In genomic region chrX:144645394-144645793, GRCm38 (mm10) we compare ENCODE assay signal across 11 mouse cellular contexts. TPM values are rescaled to one million over a fixed set of nuclear protein-coding genes. Genes with fewer than 3 reads are reported as not detected.
DNase-seq lines count a peak whose midpoint lies in the region; ATAC-seq and TF ChIP-seq lines count a peak whose summit lies in the region.
"Had no signal": no experiment of that assay in that cellular context is flagged by ENCODE, and none has a peak within 500 bp of the region (broad histone marks: within the 10 kb centered on the region; RNA-seq: fewer than 3 reads in every experiment).

No protein-coding gene starts in this region.

- H3K36me3 ChIP-seq in forebrain, postnatal 0 days (ENCODE audit: insufficient read depth): no peaks in the 10 kb centered on the region
- no peaks in the 10 kb centered on the region for H3K36me3 ChIP-seq in forebrain, embryonic 12.5 days (replicated peaks)
- H3K36me3 ChIP-seq in lung, embryonic 14.5 days (ENCODE audit: insufficient read depth): no peaks in the 10 kb centered on the region
- H3K36me3 ChIP-seq: limb, embryonic 15.5 days had no signal

- no peak for ATAC-seq in forebrain, postnatal 0 days
- ATAC-seq in forebrain, embryonic 12.5 days (ENCODE audit: low FRiP score): no peak
- no peak for ATAC-seq in lung, embryonic 14.5 days (ENCODE audit: insufficient read depth)

- TF ChIP-seq CTCF in forebrain, postnatal 0 days (IDR thresholded peaks at IDR 0.05; ENCODE audit: low read depth): 0 out of 2 replicates have a peak, but pooled peaks have one; percentile 2
- peak; percentile 37 for TF ChIP-seq CTCF in lung, embryonic 14.5 days (IDR thresholded peaks at IDR 0.05; ENCODE audit: low read depth)
- no peak for TF ChIP-seq CTCF in lung, adult 2 months (IDR thresholded peaks at IDR 0.05; ENCODE audit: insufficient read depth, low read length)

- DNase-seq in forebrain, postnatal 0 days: no peak
- peak; percentile 23 for DNase-seq in lung, embryonic 14.5 days
- DNase-seq in lung, adult 2 months: no peak
- DNase-seq in ES-CJ7 (ENCODE audit: low read depth, low spot score): peak; percentile 22
- DNase-seq in induced T-regulatory cell, adult 2 months (ENCODE audit: low read depth): peak; percentile 13
- DNase-seq in layer of hippocampus, adult 11-12 months (ENCODE audit: low spot score): no peak
- no peak for DNase-seq in urinary bladder, postnatal 36 days (ENCODE audit: low spot score in 2 of 2)
- DNase-seq: gastrocnemius, postnatal 10 days; heart, postnatal 4 days had no signal

- H3K4me1 ChIP-seq in forebrain, postnatal 0 days (ENCODE audit: insufficient read depth): no peaks in the 10 kb centered on the region
- H3K4me1 ChIP-seq in forebrain, embryonic 12.5 days: no peaks in the 10 kb centered on the region
- H3K4me1 ChIP-seq in lung, embryonic 14.5 days (ENCODE audit: insufficient read depth): no peaks in the 10 kb centered on the region
- H3K4me1 ChIP-seq in lung, adult 2 months (ENCODE audit: control insufficient read depth, insufficient read depth, low read length): no peaks in the 10 kb centered on the region
- H3K4me1 ChIP-seq: limb, embryonic 15.5 days had no signal

- no peaks in the 10 kb centered on the region for H3K27me3 ChIP-seq in forebrain, postnatal 0 days (ENCODE audit: insufficient read depth, low read length)
- H3K27me3 ChIP-seq in forebrain, embryonic 12.5 days: no peaks in the 10 kb centered on the region
- no peaks in the 10 kb centered on the region for H3K27me3 ChIP-seq in lung, embryonic 14.5 days (ENCODE audit: insufficient read depth, low read length)
- H3K27me3 ChIP-seq: limb, embryonic 15.5 days had no signal

- no peak overlapping the region for H3K27ac ChIP-seq in forebrain, postnatal 0 days (ENCODE audit: low read depth, low read length)
- H3K27ac ChIP-seq in forebrain, embryonic 12.5 days: no peak overlapping the region
- no peak overlapping the region for H3K27ac ChIP-seq in lung, embryonic 14.5 days (ENCODE audit: low read depth)
- H3K27ac ChIP-seq: limb, embryonic 15.5 days had no signal

- no peak overlapping the region for H3K4me3 ChIP-seq in forebrain, postnatal 0 days (ENCODE audit: low read depth, low read length)
- no peak overlapping the region for H3K4me3 ChIP-seq in forebrain, embryonic 12.5 days (replicated peaks)
- H3K4me3 ChIP-seq in lung, embryonic 14.5 days (ENCODE audit: low read depth, low read length): no peak overlapping the region
- H3K4me3 ChIP-seq in lung, adult 2 months (replicated peaks; ENCODE audit: extremely low read depth, low read depth, low read length): no peak overlapping the region
- H3K4me3 ChIP-seq: limb, embryonic 15.5 days had no signal

- no peaks in the 10 kb centered on the region for H3K9me3 ChIP-seq in forebrain, postnatal 0 days (ENCODE audit: low read length)
- H3K9me3 ChIP-seq in forebrain, embryonic 12.5 days: no peaks in the 10 kb centered on the region
- H3K9me3 ChIP-seq in lung, embryonic 14.5 days (ENCODE audit: low read depth, low read length): no peaks in the 10 kb centered on the region
- H3K9me3 ChIP-seq: limb, embryonic 15.5 days had no signal

- no peak overlapping the region for H3K4me2 ChIP-seq in forebrain, postnatal 0 days (ENCODE audit: low read depth)
- no peak overlapping the region for H3K4me2 ChIP-seq in forebrain, embryonic 12.5 days
- H3K4me2 ChIP-seq in lung, embryonic 14.5 days: no peak overlapping the region
- H3K4me2 ChIP-seq: limb, embryonic 15.5 days had no signal

- 50% methylated on average over 1 of the region's 1 CpGs for WGBS in forebrain, postnatal 0 days
- WGBS in forebrain, embryonic 12.5 days: 23% methylated on average over 1 of the region's 1 CpGs
- WGBS in lung, embryonic 14.5 days: 42% methylated on average over 1 of the region's 1 CpGs
- 49% methylated on average over 1 of the region's 1 CpGs for WGBS in lung, adult 2 months

- H3K9ac ChIP-seq in forebrain, postnatal 0 days: no peak overlapping the region
- H3K9ac ChIP-seq in forebrain, embryonic 12.5 days: no peak overlapping the region
- no peak overlapping the region for H3K9ac ChIP-seq in lung, embryonic 14.5 days
- H3K9ac ChIP-seq: limb, embryonic 15.5 days had no signal

- no peak for TF ChIP-seq POLR2A in lung, adult 2 months (IDR thresholded peaks at IDR 0.05; ENCODE audit: borderline replicate concordance, extremely low read depth, low read depth, low read length)

RNA-seq across cellular contexts. Expression of gene Trpc5, which starts 42.6 kb away (rescaled TPM):
- 15.3 and 17.5 TPM in 2 replicates for total RNA-seq in forebrain, postnatal 0 days (2014; rRNA removed)
- polyA plus RNA-seq in forebrain, postnatal 0 days (2015; fragmentation: Nextera tagmentation; extraction: Ambion mirVana): 2.8 and 3.8 TPM in 2 replicates
- 0.26 and 0.33 TPM in 2 replicates for polyA plus RNA-seq in forebrain, embryonic 12.5 days (2016; fragmentation: Nextera tagmentation; extraction: Ambion mirVana)
- polyA plus RNA-seq in lung, embryonic 14.5 days (2014; fragmentation: Nextera tagmentation; extraction: Ambion mirVana): 0.04 TPM in 1 of 2 replicates, not detected in the other
- polyA plus RNA-seq in lung, adult 2 months (2012; rRNA removed): not detected in 2 replicates
- total RNA-seq: heart, postnatal 4 days had no signal

RNA-seq across cellular contexts. Expression of gene Rtl4, which starts 43.3 kb away (rescaled TPM):
- 0.85 and 2.2 TPM in 2 replicates for total RNA-seq in forebrain, postnatal 0 days (2014; rRNA removed)
- 1.1 and 1.4 TPM in 2 replicates for polyA plus RNA-seq in forebrain, postnatal 0 days (2015; fragmentation: Nextera tagmentation; extraction: Ambion mirVana)
- 0.15 and 0.17 TPM in 2 replicates for polyA plus RNA-seq in forebrain, embryonic 12.5 days (2016; fragmentation: Nextera tagmentation; extraction: Ambion mirVana)
- 0.07 and 0.12 TPM in 2 replicates for polyA plus RNA-seq in lung, embryonic 14.5 days (2014; fragmentation: Nextera tagmentation; extraction: Ambion mirVana)
- polyA plus RNA-seq in lung, adult 2 months (2012; rRNA removed): not detected in 2 replicates

Comparison
In these comparisons a context has a peak if more than half of its experiments do, and no peak if none do; other contexts are left out.
1. DNase-seq: peak in lung, embryonic 14.5 days (single experiment), ES-CJ7 (single experiment) and induced T-regulatory cell, adult 2 months (single experiment); none in forebrain, postnatal 0 days (single experiment), lung, adult 2 months (single experiment), layer of hippocampus, adult 11-12 months (single experiment) and urinary bladder, postnatal 36 days (0 of 2).